Mouse (Mus musculus): Measurements from ENCODE around the gene Ap1s3. TPM values are rescaled to one million over a fixed set of nuclear protein-coding genes. Genes with fewer than 3 reads are reported as not detected.

The Ap1s3 gene
- polyA plus RNA-seq, 1 experiment from 2014 or later: 0.18 TPM

DNA sequence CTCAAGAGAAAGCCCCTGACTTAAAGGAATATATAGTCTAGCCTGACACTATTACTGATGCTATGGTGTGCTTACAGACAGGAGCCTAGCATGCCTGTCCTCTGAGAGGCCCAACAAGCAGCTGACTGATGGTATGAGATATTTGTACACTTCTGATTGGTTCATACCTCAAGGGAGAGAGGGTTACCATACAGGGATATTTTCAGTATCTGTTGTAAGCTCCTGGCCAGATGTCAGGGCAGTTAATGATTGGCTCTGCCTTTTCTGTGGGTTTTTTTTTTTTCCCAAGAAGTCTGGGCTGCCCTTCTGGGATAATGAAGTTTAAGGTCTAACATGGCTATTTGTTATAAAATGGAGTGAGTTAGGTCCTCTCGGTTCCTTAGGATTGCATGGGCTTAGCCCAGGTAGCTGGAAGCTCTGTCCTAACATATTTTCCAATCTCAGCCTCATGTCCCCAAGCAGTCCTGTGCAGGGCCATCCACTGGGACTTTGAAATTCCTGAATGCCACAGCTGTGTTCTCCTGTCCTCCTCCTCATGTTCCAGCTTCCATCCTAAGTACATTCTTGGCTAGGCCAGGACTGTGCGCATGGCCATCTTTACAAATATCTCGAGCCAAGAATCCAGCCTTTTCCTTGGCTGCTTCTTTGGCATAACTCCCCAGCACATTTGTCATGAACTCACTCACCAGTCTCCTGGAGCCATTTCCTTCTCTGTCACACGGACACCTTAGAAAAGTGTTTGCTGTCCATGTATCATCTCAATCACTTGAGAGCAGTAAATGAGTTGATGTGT, 81.6 kb downstream of the Ap1s3 start:
- no peak overlapping the region for H3K27ac ChIP-seq
- no peak for ATAC-seq (ENCODE audit: insufficient number of reproducible peaks, insufficient read depth, low FRiP score, low TSS enrichment)
- H3K9me3 ChIP-seq: no peaks in the 10 kb centered on the region
- H3K4me3 ChIP-seq: no peak overlapping the region
- H3K27me3 ChIP-seq: no peaks in the 10 kb centered on the region
- no peak overlapping the region for H3K4me2 ChIP-seq (replicated peaks)
- H3K9ac ChIP-seq: no peak overlapping the region
- 82% methylated on average over 4 of the region's 4 CpGs for WGBS
- no peaks in the 10 kb centered on the region for H3K36me3 ChIP-seq
- no peaks in the 10 kb centered on the region for H3K4me1 ChIP-seq

DNA sequence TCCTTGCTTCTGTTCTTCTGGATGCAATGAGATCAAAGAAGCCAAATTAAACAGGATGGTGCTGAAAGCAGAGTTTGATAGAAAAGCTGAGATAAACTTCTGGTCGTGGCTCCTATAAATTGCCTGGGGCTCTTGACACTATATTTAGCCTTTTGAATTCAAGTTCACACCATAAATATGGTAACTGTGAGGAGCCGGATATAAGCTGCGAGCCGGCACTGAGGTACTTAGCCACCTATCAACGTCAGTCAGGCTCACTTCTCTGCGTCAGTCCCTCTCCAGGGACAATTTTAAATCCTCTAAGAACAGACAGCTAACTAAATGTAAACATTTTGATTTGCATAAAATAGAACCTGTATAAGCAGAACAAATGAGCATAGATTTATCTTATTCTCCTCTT, 82.3 kb downstream of the Ap1s3 start:
- WGBS: 58% methylated on average over 6 of the region's 6 CpGs
- no peak overlapping the region for H3K4me3 ChIP-seq
- no peaks in the 10 kb centered on the region for H3K9me3 ChIP-seq
- H3K4me1 ChIP-seq: no peaks in the 10 kb centered on the region
- no peak overlapping the region for H3K27ac ChIP-seq
- no peaks in the 10 kb centered on the region for H3K27me3 ChIP-seq
- ATAC-seq (ENCODE audit: insufficient number of reproducible peaks, insufficient read depth, low FRiP score, low TSS enrichment): no peak
- no peaks in the 10 kb centered on the region for H3K36me3 ChIP-seq
- no peak overlapping the region for H3K9ac ChIP-seq
- H3K4me2 ChIP-seq (replicated peaks): no peak overlapping the region

DNA sequence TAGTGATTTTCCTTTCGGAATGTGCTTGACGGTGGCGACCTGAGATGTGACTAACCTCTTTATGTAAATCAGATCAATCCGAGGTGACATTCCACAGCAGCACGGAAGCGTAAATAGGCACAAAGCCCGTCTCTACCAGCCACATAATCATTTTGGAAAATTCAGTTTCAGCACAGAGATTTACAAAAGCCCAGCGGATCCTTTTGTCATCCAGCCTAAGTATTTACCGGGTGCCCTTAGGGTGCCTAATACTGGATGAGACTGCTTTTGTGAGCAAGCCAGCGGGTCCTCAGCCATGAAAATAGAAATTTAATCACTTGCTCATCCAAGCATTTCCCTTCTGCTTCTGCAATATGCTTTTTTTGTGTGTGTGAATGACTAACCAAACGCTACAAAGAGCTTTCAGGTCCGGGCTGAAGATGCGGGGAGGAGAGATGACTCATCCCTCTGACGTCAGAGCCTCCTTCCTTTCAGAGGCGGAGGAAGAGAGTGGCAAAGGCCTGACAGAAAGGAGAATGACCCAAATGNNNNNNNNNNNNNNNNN, 90.6 kb downstream of the Ap1s3 start:
- peak overlapping the region; percentile 47 for H3K4me2 ChIP-seq (replicated peaks)
- H3K9me3 ChIP-seq: no peaks in the 10 kb centered on the region
- H3K9ac ChIP-seq: no peak overlapping the region
- peak; percentile 47; the same call in 1 of the 2 replicates for ATAC-seq (ENCODE audit: insufficient number of reproducible peaks, insufficient read depth, low FRiP score, low TSS enrichment)
- H3K4me1 ChIP-seq: no peaks in the 10 kb centered on the region
- H3K27me3 ChIP-seq: no peaks in the 10 kb centered on the region
- no peak overlapping the region for H3K27ac ChIP-seq
- H3K36me3 ChIP-seq: no peaks in the 10 kb centered on the region
- 4% methylated on average over 15 of the region's 15 CpGs for WGBS
- H3K4me3 ChIP-seq: peak overlapping the region; percentile 24

DNA sequence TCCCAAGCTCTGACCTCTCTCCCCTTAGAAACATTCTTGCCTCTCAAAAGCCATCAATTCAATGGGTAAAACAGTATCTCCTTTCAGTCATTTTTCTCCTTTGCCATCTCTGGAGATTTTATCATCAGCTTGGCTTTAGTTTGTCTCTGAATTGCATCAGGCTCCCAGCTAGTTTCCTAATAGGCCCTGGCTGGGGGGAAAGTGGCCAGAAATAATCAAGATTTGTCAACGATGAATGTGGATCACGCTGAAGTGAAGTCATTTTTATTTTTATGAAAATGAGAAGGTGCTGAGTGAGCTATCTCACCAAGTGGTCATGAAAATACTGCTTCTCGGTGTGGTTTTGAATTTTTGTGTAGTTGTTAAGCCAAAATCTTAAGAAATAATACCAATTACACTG, 94.4 kb downstream of the Ap1s3 start:
- H3K27ac ChIP-seq: no peak overlapping the region
- WGBS: 76% methylated on average over 3 of the region's 3 CpGs
- no peaks in the 10 kb centered on the region for H3K9me3 ChIP-seq
- ATAC-seq (ENCODE audit: insufficient number of reproducible peaks, insufficient read depth, low FRiP score, low TSS enrichment): no peak
- no peaks in the 10 kb centered on the region for H3K36me3 ChIP-seq
- H3K27me3 ChIP-seq: no peaks in the 10 kb centered on the region
- no peaks in the 10 kb centered on the region for H3K4me1 ChIP-seq
- H3K9ac ChIP-seq: no peak overlapping the region
- H3K4me3 ChIP-seq: no peak overlapping the region
- H3K4me2 ChIP-seq (replicated peaks): no peak overlapping the region

DNA sequence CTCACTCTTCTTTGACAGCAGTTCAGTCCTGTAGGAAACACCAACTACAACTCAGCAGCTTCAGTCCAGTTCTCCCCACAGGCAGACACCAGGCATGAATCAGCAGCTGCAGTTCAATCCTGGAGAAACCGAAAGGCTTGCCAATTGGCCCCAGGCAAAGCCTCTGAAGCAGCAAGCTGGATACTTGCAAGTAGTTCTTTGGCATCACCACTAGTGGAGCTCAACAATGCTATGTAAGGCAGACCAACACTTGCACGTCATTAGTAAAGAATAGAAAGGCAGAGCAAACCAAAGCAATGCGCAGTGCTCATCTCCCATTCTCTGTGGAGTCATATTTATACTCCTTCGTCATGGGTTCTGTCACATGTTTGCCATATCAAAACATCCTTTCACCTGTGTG, 99.9 kb downstream of the Ap1s3 start:
- no peak overlapping the region for H3K9ac ChIP-seq
- no peak for ATAC-seq (ENCODE audit: insufficient number of reproducible peaks, insufficient read depth, low FRiP score, low TSS enrichment)
- WGBS: 79% methylated on average over 4 of the region's 4 CpGs

DNA sequence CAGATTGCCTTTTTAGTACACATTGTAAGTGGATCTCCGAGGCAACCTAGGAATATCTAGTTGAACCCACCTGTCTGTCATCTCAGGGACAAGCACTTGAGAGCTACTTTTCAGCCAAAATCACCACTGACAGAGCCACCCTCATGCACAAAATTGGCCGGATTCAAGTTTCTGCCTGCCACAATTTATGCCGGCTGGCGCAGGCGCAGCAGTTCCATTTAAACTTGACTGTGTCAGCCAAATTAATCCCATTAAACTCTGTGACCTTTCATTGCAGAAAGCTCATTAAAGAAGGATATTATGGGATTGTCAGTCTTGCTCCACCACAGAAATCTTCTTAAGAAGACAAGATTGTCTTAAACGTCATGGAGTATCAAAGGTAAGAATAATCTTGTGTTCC, 100.6 kb downstream of the Ap1s3 start:
- no peak overlapping the region for H3K4me3 ChIP-seq
- H3K4me1 ChIP-seq: no peaks in the 10 kb centered on the region
- no peak for ATAC-seq (ENCODE audit: insufficient number of reproducible peaks, insufficient read depth, low FRiP score, low TSS enrichment)
- no peak overlapping the region for H3K27ac ChIP-seq
- H3K9ac ChIP-seq: no peak overlapping the region
- no peaks in the 10 kb centered on the region for H3K27me3 ChIP-seq
- no peaks in the 10 kb centered on the region for H3K36me3 ChIP-seq
- 57% methylated on average over 6 of the region's 6 CpGs for WGBS
- no peak overlapping the region for H3K4me2 ChIP-seq (replicated peaks)
- H3K9me3 ChIP-seq: no peaks in the 10 kb centered on the region

More for the DNA sequence above, 99.9 kb downstream of the Ap1s3 start:
- Histone ChIP-seq H3K4me1 (no peaks in the 10 kb centered on the region), H3K4me2 (replicated peaks) (no peak overlapping the region), H3K4me3 (no peak overlapping the region), H3K27me3 (no peaks in the 10 kb centered on the region), H3K9me3 (no peaks in the 10 kb centered on the region), H3K36me3 (no peaks in the 10 kb centered on the region), H3K27ac (no peak overlapping the region)

DNA sequence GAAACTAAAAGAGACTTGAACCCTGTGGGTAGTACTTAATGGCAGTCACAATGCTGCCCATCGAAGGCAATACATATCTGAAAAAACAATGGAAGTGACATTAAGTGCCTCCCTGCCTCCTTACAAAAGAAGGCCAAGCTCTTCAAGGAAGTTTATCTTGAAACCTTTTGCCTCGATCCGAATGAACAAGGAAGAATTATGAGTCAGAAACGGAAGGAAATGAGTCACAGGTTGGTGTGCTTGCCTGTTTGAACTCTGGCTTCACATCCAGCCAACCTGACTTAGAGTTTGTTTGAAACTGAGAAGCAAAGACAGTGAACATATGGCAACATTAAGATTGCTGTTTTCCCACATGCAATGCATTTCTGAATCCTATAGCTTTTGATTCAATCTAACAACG, 110.6 kb downstream of the Ap1s3 start:
- no peak overlapping the region for H3K4me3 ChIP-seq
- H3K4me1 ChIP-seq: 0 out of 2 replicates have a peak, but pooled peaks cover 3% of the 10 kb centered on the region
- no peak for ATAC-seq (ENCODE audit: insufficient number of reproducible peaks, insufficient read depth, low FRiP score, low TSS enrichment)
- no peaks in the 10 kb centered on the region for H3K9me3 ChIP-seq
- WGBS: 52% methylated on average over 5 of the region's 5 CpGs
- H3K9ac ChIP-seq: no peak overlapping the region
- no peak overlapping the region for H3K27ac ChIP-seq
- no peak overlapping the region for H3K4me2 ChIP-seq (replicated peaks)
- no peaks in the 10 kb centered on the region for H3K27me3 ChIP-seq
- H3K36me3 ChIP-seq: no peaks in the 10 kb centered on the region

Other genes starting within 250 kb of the Ap1s3 start
- 2.8 and 4.8 TPM in 2 replicates for gene Scg2, start 231.9 kb downstream of the Ap1s3 start, polyA plus RNA-seq (2016; fragmentation: Nextera tagmentation; extraction: Ambion mirVana)
- 45.2 and 48.5 TPM in 2 replicates for gene Mrpl44, start 104.0 kb upstream of the Ap1s3 start, polyA plus RNA-seq (2016; fragmentation: Nextera tagmentation; extraction: Ambion mirVana)
- 44.8 and 45.4 TPM in 2 replicates for gene Wdfy1, start 104.2 kb upstream of the Ap1s3 start, polyA plus RNA-seq (2016; fragmentation: Nextera tagmentation; extraction: Ambion mirVana)
- 205 and 228 TPM in 2 replicates for gene Serpine2, start 189.2 kb upstream of the Ap1s3 start, polyA plus RNA-seq (2016; fragmentation: Nextera tagmentation; extraction: Ambion mirVana)

All from embryonic facial prominence, embryonic 12.5 days (tissue).